Mouse (Mus musculus) liver, embryonic 11.5 days (tissue): ENCODE measurements around the gene Wwc2. TPM values are rescaled to one million over a fixed set of nuclear protein-coding genes. Genes with fewer than 3 reads are reported as not detected.

ENCODE experiments used
- ATAC-seq: fragments of 200-750 bp; cut with Nextera tagmentation; replicated peaks from 2 replicates; pipeline ENCODE4 v1.8.0; 2017; ENCODE audit warnings: moderate number of reproducible peaks, mild to moderate bottlenecking, moderate TSS enrichment, moderate library complexity; ENCODE audit not compliant: low FRiP score
- DNase-seq: peaks from one replicate; pipeline ENCODE4 v3.0.0-alpha.2; 2017; ENCODE audit warnings: low spot score
- H3K27ac ChIP-seq: fragments of 300-500 bp; sonication (generic); 2 replicates; pipeline ENCODE4 v1.5.1; 2014; ENCODE audit warnings: mild to moderate bottlenecking, low read depth, low read length, control low read depth
- H3K27me3 ChIP-seq: fragments of 300-500 bp; sonication (generic); replicated peaks from 2 replicates; pipeline ENCODE4 v1.6.1; 2014; ENCODE audit warnings: low read length, mixed read lengths; ENCODE audit not compliant: control insufficient read depth, insufficient read depth
- H3K36me3 ChIP-seq: fragments of 300-500 bp; sonication (generic); 2 replicates; pipeline ENCODE4 v1.6.1; 2014; ENCODE audit warnings: mild to moderate bottlenecking, low read length, moderate library complexity, mixed read lengths; ENCODE audit not compliant: control insufficient read depth, insufficient read depth
- H3K4me1 ChIP-seq: fragments of 300-500 bp; sonication (generic); replicated peaks from 2 replicates; pipeline ENCODE4 v1.6.1; 2014; ENCODE audit warnings: low read length, mixed read lengths; ENCODE audit not compliant: control insufficient read depth, insufficient read depth
- H3K4me2 ChIP-seq: fragments of 300-500 bp; sonication (generic); 2 replicates; pipeline ENCODE4 v1.6.1; 2014; ENCODE audit warnings: mild to moderate bottlenecking, control low read depth, moderate library complexity
- H3K4me3 ChIP-seq: fragments of 300-500 bp; sonication (generic); 2 replicates; pipeline ENCODE4 v1.5.1; 2014; ENCODE audit warnings: low read depth, low read length, control low read depth
- H3K9ac ChIP-seq: fragments of 300-500 bp; sonication (generic); 2 replicates; pipeline ENCODE4 v1.6.1; 2014; ENCODE audit warnings: low read depth, low read length, control low read depth
- H3K9me3 ChIP-seq: fragments of 300-500 bp; sonication (generic); 2 replicates; pipeline ENCODE4 v1.6.1; 2016; ENCODE audit warnings: low read length, inconsistent platforms, mixed read lengths; ENCODE audit not compliant: control insufficient read depth
- WGBS: fragments of 180-500 bp; shearing (Covaris S2); extraction: QIAGEN DNeasy Blood & Tissue Kit; methylation state at CpG from one replicate; pipeline ENCODE4 v1.1.7; 2014; 5-methylcytosine and 5-hydroxymethylcytosine counted together
- polyA plus RNA-seq: library from polyadenylated mRNA; unstranded; fragments of >200 nt; fragmentation: Nextera tagmentation; extraction: Ambion mirVana; gene quantifications from 2 replicates; pipeline ENCODE4 v1.2.1, GENCODE M21; 2014

Gene Wwc2
- polyA plus RNA-seq, 1 experiment from 2014 or later = 7.3 TPM

GRCm38 (mm10) chr8:47929615-47930014 is 61.1 kb downstream of the Wwc2 start:
- Histone ChIP-seq H3K27me3 (no peaks in the 10 kb centered on the region), H3K27ac (no peak overlapping the region), H3K9ac (no peak overlapping the region), H3K4me1 (no peaks in the 10 kb centered on the region), H3K9me3 (no peaks in the 10 kb centered on the region), H3K36me3 (no peaks in the 10 kb centered on the region), H3K4me3 (no peak overlapping the region), H3K4me2 (no peak overlapping the region)
- no peak for ATAC-seq
- 84% methylated on average over 12 of the region's 12 CpGs for WGBS
- DNase-seq = no peak

- H3K4me1 ChIP-seq = no peaks in the 10 kb centered on the region
- WGBS = 81% methylated on average over 12 of the region's 12 CpGs
- no peak for DNase-seq
Measured at GRCm38 (mm10) chr8:47928604-47929185, 62.0 kb downstream of the Wwc2 start.

GRCm38 (mm10) chr8:47924921-47925320 is 65.8 kb downstream of the Wwc2 start:
- H3K9me3 ChIP-seq = no peaks in the 10 kb centered on the region
- H3K4me3 ChIP-seq = no peak overlapping the region
- H3K36me3 ChIP-seq = peaks cover 3% of the 10 kb centered on the region
- no peaks in the 10 kb centered on the region for H3K27me3 ChIP-seq
- H3K9ac ChIP-seq = no peak overlapping the region
- 80% methylated on average over 6 of the region's 6 CpGs for WGBS
- H3K4me1 ChIP-seq = no peaks in the 10 kb centered on the region; the same call in 1 of the 2 replicates
- ATAC-seq = no peak
- H3K4me2 ChIP-seq = no peak overlapping the region
- no peak overlapping the region for H3K27ac ChIP-seq
- DNase-seq = no peak

More at GRCm38 (mm10) chr8:47928604-47929185, 62.0 kb downstream of the Wwc2 start:
- Histone ChIP-seq H3K9me3 (no peaks in the 10 kb centered on the region), H3K27me3 (no peaks in the 10 kb centered on the region), H3K36me3 (no peaks in the 10 kb centered on the region), H3K4me3 (no peak overlapping the region), H3K4me2 (no peak overlapping the region), H3K9ac (no peak overlapping the region), H3K27ac (no peak overlapping the region)
- ATAC-seq = no peak

GRCm38 (mm10) chr8:47922816-47923215 is 67.9 kb downstream of the Wwc2 start:
- DNase-seq = no peak
- H3K27ac ChIP-seq = no peak overlapping the region
- peaks cover 4% of the 10 kb centered on the region for H3K36me3 ChIP-seq
- no peak overlapping the region for H3K4me2 ChIP-seq
- H3K27me3 ChIP-seq = no peaks in the 10 kb centered on the region
- H3K4me1 ChIP-seq = no peaks in the 10 kb centered on the region; the same call in 1 of the 2 replicates
- no peak overlapping the region for H3K4me3 ChIP-seq
- no peak for ATAC-seq
- no peak overlapping the region for H3K9ac ChIP-seq
- WGBS = 56% methylated on average over 10 of the region's 10 CpGs
- no peaks in the 10 kb centered on the region for H3K9me3 ChIP-seq

GRCm38 (mm10) chr8:47922011-47922410 is 68.7 kb downstream of the Wwc2 start:
- Histone ChIP-seq H3K4me1 (no peaks in the 10 kb centered on the region; the same call in 1 of the 2 replicates), H3K9me3 (no peaks in the 10 kb centered on the region), H3K4me3 (no peak overlapping the region), H3K4me2 (no peak overlapping the region), H3K9ac (no peak overlapping the region), H3K27ac (no peak overlapping the region), H3K36me3 (peaks cover 4% of the 10 kb centered on the region), H3K27me3 (no peaks in the 10 kb centered on the region)
- ATAC-seq (no peak), DNase-seq (no peak)
- 40% methylated on average over 4 of the region's 4 CpGs for WGBS

- H3K4me3 ChIP-seq = no peak overlapping the region
- no peaks in the 10 kb centered on the region for H3K9me3 ChIP-seq
- 92% methylated on average over 6 of the region's 6 CpGs for WGBS
- H3K4me1 ChIP-seq = no peaks in the 10 kb centered on the region; the same call in 1 of the 2 replicates
- H3K27me3 ChIP-seq = no peaks in the 10 kb centered on the region
- H3K4me2 ChIP-seq = no peak overlapping the region
- H3K9ac ChIP-seq = no peak overlapping the region
- DNase-seq (no peak), ATAC-seq (no peak)
- H3K36me3 ChIP-seq = peaks cover 4% of the 10 kb centered on the region
- no peak overlapping the region for H3K27ac ChIP-seq
Measured at GRCm38 (mm10) chr8:47920575-47921144, 70.1 kb downstream of the Wwc2 start.

- no peak overlapping the region for H3K9ac ChIP-seq
- DNase-seq = no peak
- WGBS = 57% methylated on average over 19 of the region's 19 CpGs
Measured at GRCm38 (mm10) chr8:47917060-47918035, 73.4 kb downstream of the Wwc2 start.

GRCm38 (mm10) chr8:47915521-47915920 is 75.2 kb downstream of the Wwc2 start:
- H3K9ac ChIP-seq = no peak overlapping the region
- H3K36me3 ChIP-seq = peaks cover 4% of the 10 kb centered on the region
- ATAC-seq (no peak), DNase-seq (no peak)
- no peaks in the 10 kb centered on the region for H3K9me3 ChIP-seq
- no peaks in the 10 kb centered on the region for H3K27me3 ChIP-seq
- H3K4me1 ChIP-seq = no peaks in the 10 kb centered on the region
- WGBS = 76% methylated on average over 2 of the region's 2 CpGs
- no peak overlapping the region for H3K27ac ChIP-seq
- no peak overlapping the region for H3K4me2 ChIP-seq
- no peak overlapping the region for H3K4me3 ChIP-seq

More at GRCm38 (mm10) chr8:47917060-47918035, 73.4 kb downstream of the Wwc2 start:
- H3K27ac ChIP-seq = no peak overlapping the region
- H3K4me1 ChIP-seq = no peaks in the 10 kb centered on the region
- peaks cover 4% of the 10 kb centered on the region for H3K36me3 ChIP-seq
- H3K9me3 ChIP-seq = no peaks in the 10 kb centered on the region
- no peak overlapping the region for H3K4me2 ChIP-seq
- no peaks in the 10 kb centered on the region for H3K27me3 ChIP-seq
- no peak overlapping the region for H3K4me3 ChIP-seq
- ATAC-seq = no peak
